Mouse (Mus musculus): ENCODE measurements around the gene Vma21-ps.

Vma21-ps gene

GRCm38 (mm10) chr4:52497144-52497543 lies at the start of gene Vma21-ps:
Vma21-ps (minus strand) TSS chr4:52497244.
- 97% methylated on average over 10 of the region's 10 CpGs for WGBS

GRCm38 (mm10) chr4:52543001-52543400 lies 46.0 kb upstream of the Vma21-ps start:
- 82% methylated on average over 3 of the region's 3 CpGs for WGBS

GRCm38 (mm10) chr4:52530636-52531035 lies 33.6 kb upstream of the Vma21-ps start:
- WGBS, result 64% methylated on average over 2 of the region's 2 CpGs

- WGBS, result 85% methylated on average over 5 of the region's 5 CpGs
Measured at GRCm38 (mm10) chr4:52526464-52526863, 29.4 kb upstream of the Vma21-ps start.

- WGBS, result 69% methylated on average over 5 of the region's 5 CpGs
Measured at GRCm38 (mm10) chr4:52519301-52519700, 22.3 kb upstream of the Vma21-ps start.

GRCm38 (mm10) chr4:52517580-52517979 lies 20.5 kb upstream of the Vma21-ps start:
- 25% methylated on average over 4 of the region's 4 CpGs for WGBS

GRCm38 (mm10) chr4:52487486-52487885 lies 9.6 kb downstream of the Vma21-ps start:
- 96% methylated on average over 4 of the region's 4 CpGs for WGBS

GRCm38 (mm10) chr4:52473431-52473830 lies 23.6 kb downstream of the Vma21-ps start:
- WGBS, result 84% methylated on average over 3 of the region's 3 CpGs

- 36% methylated on average over 5 of the region's 5 CpGs for WGBS
Measured at GRCm38 (mm10) chr4:52461321-52461720, 35.7 kb downstream of the Vma21-ps start.

GRCm38 (mm10) chr4:52459726-52460125 lies 37.3 kb downstream of the Vma21-ps start:
- WGBS, result 98% methylated on average over 1 of the region's 1 CpGs
